Mouse (Mus musculus) kidney, adult 18-20 months (tissue): ENCODE measurements around the gene Wwc1.

Source experiments
- DNase-seq: peaks from one replicate; pipeline ENCODE4 v3.0.0; 2021

Gene Wwc1

DNA sequence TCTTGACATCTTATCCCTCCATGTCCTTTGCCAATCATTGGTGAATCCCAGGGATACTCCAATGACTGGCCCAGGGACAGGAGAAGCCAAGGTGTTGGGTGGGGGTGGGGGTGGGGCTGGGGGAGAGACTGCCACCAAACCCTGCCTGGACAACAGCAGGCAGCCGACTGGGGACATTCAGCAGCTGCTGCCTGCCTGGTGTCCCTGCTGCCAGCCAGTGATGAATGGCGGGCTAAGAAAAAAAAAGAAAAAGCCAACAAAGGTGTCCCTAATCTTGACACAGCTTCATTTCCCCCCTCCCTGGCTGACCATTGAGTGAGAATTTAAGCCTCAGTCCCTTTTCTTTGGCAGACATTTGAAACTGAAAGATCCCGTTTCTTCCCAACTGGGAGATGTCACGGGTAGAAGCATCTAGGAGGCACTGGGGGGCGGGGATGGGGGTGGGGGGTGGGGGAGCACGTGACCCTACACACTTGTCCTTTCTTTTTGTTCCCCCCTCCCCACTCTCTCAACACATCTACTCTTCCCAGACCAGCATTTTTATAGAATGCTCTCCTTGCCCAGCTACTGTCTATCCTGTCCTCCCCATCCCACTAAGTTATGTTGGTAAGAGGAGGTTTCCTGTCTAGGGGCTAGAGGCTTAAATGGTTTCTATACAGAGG, 7.9 kb downstream of the Wwc1 start:
- DNase-seq: no peak

DNA sequence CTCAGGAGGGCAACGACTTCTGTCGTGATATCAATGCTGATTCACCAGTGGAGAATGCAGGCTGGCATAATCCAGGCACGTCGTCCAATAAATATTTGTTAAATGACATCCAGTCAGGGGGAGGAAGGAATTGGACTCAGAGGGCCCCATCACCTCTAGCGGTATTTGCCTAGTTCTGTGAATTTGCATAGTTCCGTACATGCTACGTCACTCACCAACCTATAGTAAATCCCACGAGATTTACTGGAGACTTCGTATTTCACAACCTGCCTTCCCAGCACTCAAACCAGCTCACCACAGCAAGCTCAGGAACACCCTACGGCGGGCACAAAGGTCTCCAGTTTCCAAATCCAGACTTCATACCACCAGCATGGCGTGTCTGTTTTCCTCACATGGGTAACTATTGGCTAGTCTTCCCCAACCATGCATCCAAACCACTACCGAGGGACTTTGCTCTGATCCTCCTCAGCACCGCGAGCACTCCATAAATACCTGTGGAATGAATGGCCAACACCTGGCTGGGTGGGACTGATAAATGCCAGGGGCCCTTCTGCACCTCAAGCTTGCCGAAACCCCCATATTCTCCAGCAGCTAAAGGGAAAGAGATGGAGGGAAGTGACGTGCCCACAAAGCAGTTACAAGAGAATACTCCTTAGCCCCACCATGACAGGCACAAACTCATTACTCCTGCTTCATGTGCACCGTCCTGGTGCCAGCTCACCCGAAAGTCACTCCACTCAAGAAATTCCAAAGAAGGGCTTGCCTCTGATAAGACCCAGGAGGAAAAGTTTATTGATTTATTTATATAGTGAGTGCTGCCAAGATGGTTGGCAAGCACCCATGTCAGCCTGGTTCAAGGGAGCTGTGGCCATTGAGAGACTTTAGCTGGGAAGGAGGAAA, 9.3 kb downstream of the Wwc1 start:
- no peak for DNase-seq

DNA sequence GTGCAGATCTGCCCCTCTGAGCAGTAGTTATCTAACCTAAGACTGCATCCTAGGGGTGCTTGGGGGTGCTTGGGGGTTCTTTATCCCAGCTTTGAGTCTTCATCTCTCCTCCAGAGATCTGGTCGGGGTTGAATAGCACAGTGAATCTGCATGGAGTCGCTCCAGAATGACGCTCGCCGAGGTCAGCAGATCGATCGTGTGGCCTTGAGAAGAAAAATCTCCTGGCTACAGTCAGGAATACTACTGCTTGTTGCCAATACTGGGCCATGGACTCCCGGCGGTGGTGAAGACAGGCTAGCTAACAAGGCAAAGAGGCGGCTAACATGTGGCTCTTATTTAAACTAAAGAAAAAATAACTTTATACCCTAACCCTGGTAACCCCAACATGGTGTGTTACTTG, 12.0 kb downstream of the Wwc1 start:
- no peak for DNase-seq

DNA sequence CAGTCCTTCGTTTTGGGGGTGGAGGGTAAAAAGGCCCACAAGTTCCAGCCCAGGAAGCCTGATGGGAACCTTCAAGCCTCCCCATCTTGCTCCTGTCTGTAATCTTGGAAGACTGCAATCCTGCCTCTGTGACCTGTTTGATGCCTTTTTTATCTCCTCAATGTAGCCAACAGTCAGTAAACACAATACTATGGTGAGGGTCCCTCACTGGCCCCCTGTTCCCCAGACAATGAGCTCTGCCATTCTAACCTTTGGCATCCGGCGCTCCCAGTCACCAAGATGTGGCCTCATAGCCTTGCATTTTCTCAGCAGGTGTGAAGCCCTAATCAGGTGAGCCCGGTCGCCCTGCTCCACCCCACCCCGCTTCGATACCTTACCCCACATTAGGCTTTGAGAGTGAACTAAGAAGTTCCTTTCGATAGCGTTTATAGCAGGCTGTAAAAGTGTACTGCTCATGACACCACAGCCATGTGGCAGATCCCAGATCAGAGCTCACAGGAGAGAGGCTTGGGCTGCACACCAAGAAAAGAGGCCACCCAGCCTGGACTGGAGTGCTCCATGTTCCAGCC, 16.3 kb downstream of the Wwc1 start:
- DNase-seq: no peak

DNA sequence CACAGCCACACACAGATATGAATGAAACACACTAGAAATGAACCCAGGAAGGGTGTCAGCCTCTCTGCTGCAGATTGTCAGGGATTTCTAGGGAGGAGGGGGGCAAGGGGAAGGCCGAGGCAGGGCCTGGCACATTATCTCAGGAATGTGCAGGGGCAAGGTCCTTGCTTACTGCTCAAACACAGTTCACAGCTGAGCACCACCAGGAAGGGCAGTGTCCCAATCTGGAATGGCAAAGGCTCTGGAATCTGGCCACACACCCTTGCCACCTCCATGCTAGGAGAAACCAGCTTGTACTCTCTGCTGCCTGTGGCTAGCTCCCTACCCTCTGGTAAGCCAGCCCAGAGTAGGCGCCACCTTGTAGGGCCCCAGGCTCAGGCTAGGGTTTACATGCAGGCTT, 16.8 kb downstream of the Wwc1 start:
- peak; percentile 63 for DNase-seq

DNA sequence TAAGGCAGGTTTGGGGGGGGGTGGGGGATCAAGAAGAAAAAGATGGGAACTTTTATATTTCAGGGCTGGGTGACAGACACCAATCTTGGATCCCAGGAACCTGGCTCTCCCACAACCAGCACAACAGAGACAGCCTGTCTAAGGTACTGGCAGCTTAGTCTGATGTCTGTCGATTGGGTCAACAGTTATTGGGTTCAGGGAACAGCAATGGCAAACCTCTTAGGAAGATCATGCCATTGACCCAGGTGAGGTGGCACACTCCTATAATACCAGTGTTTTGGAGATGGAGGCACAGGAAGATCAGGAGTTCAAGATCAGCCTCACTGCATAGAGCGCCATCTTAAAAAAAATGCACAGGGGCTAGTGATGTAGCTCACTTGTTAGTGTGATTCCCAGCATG, 17.9 kb downstream of the Wwc1 start:
- DNase-seq: no peak

DNA sequence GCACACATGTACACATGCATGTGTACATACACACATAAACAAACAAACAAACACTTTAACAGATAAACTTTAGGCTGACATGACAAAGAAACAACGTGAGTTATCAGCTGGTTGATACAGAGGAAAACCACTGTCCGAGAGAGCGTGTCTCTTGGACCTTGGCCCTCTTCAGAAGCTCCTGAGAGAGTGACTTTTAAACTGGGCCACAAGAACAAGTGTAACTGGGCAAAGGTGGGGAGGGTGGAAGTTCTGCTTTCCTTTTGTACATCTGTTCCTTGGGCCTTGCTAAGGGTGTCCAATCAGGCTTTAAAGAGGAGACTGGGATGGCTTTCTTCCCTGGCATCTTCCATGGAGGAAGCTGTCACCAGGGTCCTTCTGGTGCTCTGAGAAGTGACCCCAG, 21.1 kb downstream of the Wwc1 start:
- DNase-seq: no peak

DNA sequence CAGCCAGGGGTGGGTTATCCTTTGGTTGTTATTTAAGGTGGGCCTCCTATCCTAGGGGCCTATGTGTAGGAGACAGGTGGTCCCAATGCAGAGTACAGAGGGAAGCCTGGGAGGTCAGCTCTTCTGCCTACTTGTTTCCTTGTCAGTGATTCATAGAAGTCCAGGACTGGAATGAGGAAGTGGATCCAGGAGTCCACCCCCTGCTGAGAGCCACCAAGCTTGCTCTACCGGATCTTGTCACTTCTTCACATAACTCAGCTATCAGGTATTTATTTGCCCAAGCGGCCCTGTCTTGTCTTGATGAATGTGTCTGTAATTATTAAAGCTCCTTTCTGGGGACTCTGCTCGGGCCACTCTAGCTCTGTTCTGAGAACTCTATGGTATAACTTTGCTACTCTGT, 24.8 kb downstream of the Wwc1 start:
- DNase-seq: peak; percentile 77

DNA sequence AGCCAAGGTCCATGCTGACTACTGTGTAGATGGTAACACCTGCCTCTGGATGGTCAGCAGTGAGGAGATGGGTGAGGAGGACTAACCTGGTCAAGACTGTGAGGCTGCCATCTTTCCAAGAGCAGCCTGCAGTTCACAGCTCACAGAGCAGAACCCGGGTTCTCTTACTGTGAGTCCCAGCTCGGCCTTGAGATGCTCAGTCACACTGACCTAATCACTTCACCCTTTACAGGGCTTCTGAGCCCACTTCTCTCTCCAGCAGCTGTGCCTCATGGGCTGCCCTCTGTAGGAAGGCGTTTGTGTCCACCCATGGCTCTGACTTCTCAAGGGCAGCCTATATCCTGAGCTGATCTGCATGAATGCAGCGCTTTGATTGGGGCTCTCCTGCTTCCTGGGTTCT, 27.1 kb downstream of the Wwc1 start:
- no peak for DNase-seq

DNA sequence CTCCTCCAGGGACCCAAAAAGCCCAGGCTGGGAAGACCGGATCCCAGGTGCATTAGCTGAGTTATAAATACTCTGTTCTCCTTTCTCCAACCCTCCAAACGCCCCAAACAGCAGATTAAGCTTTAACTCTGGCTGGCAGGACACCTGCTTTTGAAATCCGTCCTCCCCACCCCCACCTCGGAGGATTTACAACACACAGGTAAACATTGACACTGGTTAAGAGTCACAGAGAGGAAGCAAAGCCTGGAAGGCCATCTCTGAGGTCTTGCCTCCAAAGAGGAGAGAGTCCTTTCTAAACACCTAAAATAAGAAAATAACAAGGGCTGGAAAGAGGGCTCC, 28.6 kb downstream of the Wwc1 start:
- DNase-seq: peak; percentile 80

DNA sequence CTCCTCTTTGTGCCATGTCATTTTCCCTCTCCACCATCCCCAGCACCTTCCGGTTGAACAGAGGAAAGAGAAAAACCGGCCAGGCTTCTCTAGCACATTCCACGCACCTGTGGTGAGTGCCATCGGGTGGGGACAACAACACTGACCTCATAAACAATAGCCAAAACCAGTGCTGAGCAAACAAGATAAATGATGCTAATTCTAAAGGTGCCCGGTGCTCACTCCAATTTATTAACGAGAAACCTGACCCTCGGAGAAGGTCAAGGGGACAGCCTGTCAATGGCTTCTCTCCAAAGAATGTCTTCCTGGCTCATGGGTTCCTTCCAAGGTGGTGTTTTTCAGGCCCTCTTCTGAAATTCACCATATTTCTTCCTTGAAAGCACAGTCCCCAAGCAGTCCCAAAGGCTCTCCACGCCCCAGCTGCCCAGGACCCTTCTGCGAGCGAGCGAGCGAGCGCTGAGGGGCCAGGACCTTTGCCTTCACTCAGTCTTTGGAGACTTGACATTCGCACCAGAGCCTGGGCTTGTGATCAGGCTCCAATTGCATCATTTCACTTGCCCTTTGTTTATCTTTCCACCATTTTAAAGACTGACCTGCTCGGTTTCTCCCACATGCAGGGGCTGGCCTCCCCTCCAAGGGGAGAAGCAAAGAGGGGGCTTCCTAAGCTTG, 29.1 kb downstream of the Wwc1 start:
- DNase-seq: no peak

DNA sequence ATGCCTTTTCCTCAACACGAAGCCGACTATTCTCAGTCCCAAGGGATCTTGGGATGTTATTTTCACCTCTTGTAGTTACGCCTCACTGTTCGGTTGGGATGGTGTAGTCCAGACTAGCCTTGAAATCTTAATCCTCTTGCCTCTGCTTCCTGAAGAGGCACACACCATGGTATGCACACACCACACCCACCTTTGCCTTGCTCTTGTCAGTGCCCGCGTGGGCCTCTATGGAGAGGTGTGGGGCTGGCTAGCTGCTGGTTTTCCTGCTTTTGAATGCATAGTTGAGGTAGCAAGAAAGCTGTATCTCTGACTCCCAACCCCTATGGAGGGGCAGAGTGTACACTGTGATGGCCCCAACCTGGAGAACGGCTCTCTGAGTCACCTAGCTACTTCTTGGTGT, 29.9 kb downstream of the Wwc1 start:
- no peak for DNase-seq

DNA sequence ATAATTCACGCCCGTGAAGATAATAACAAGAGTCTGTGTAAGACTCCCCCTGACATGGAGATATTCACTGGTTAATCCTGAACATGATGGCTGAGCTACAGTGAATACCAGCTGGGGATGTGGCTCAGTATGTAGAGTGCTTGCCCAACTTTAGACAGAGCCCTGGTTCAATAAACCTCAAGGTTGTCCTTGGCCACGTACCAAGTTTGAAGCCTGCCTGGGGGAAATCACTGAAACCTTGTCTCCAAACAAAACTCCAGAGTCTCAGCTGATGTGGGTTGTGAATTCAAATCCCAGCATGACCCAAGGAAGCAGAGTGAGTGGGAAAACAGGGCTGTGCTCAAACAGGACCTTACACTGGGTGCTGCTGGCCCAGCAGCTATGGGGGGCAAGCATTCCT, 30.3 kb downstream of the Wwc1 start:
- no peak for DNase-seq

DNA sequence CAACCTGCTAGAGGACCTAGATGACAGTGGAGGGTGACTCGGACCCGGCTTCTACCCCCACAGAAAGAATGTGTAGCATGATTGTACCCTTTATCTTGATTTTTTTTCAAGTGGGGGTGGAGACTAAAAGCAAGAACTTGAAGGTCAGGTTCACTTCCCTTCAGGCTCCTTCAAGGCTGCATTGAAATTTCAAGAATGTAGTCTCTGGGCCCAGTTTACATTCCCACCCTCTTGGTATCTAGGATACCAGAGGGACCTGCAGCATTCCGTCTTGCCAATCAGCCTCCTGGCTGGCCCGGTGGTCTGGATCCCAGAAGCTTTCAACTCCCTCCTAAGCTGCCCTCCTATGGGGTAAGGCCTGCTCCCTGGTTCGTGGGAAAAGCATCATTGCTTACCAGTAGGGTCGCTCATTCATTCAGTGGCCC, 31.9 kb downstream of the Wwc1 start:
- DNase-seq: no peak

DNA sequence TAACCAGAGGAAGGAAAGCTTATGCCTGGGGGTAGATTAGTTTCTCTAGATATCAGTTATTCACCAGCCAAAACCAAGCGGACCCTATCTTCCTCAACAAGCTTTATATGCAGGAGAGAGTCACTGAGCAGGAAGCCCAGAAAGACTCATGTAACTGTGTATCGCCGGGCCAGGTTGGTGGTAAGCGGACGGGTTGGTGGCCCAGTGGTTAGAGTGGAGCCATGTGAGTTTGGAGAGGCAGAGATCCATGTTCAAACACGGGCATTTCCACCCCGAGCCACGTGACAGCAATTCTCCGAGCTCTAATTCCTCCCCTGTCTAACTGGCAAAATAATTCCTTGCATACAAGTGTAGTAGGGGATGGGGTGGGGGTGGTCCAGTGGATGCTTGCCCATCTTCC, 32.4 kb downstream of the Wwc1 start:
- no peak for DNase-seq

DNA sequence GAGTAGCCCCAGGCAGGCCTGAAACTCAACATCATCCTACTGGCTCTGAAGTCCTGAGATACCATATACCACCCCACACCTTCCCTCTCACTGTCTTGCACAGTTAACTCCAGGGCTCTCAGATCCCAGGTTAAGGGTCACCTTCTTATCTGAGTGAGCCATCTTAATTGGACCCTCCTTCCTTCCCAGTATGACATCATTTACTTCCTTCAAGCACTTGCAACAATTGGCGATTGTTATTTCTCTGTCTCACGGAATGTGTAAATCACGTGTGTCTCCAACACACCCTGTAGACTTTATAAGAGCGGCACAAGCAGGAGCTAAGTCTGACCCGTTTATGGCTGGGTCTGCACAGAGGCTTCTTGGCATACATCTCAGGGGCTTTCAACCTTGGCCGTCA, 35.1 kb downstream of the Wwc1 start:
- DNase-seq: no peak

DNA sequence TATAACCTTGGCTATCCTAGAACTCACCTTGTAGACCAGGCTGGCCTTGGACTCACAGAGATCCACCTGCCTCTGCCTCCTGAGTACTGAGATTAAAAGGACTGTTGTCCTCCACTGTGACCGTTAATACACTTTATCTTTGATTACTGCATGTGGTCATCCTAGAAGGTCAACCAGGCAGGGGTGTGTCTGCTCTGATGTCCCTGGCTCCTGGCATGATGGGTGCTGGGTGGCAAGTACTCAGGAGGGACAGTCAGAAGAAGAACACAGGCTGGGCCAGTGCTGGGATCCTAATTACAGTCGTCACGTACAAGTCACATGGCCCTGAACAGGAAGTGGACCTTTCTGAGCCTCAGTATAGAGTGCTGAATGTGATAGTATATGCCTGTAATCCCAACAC, 38.7 kb downstream of the Wwc1 start:
- DNase-seq: no peak

DNA sequence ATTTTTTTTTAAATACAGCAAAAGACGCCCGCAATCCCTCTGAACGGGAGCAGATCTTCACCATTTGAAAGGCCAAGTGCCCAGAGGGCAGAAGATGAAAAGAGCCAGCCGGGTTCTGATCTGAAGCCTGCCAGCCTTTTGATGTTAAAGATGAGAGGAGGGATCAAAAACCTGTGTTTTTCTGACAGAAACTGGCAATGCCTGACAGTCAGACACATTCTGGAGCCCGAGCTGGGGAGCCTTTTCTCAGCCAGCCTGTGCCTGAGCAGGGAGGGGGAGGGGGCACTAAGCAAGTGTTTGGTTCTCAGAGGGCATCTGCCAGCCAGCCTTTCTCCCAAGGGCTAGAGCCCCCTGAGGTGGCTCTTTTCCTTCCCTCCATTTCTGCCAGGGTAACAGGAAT, 39.3 kb downstream of the Wwc1 start:
- no peak for DNase-seq

DNA sequence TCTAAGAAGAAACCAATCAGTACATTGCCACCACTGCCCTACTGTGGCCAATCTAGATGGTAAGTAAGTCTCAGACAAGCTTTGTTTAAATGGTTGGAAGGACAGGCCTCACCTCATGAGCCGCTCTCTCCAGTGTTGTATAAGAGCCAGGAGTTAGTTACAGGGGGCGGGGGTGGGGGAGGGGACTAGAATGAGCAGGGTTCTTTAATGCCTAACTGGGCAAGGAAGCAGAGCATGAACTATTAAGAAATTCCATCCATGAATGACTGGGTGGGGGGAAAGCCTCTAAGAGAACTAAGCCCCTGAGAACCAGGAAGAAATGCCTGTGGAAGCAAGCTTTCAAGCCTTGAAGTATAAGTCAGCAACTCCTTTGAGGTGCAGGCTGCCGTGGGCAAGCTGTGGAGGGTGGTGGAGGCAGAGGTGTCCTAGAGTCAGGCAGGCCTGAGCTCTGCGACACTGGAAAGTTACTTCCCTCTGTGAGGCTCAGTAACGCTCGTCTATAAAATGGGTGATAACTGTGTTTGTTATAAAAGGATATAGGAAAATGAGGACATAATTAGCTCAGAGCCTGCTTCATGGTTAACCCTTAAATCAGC, 41.4 kb downstream of the Wwc1 start:
- no peak for DNase-seq

DNA sequence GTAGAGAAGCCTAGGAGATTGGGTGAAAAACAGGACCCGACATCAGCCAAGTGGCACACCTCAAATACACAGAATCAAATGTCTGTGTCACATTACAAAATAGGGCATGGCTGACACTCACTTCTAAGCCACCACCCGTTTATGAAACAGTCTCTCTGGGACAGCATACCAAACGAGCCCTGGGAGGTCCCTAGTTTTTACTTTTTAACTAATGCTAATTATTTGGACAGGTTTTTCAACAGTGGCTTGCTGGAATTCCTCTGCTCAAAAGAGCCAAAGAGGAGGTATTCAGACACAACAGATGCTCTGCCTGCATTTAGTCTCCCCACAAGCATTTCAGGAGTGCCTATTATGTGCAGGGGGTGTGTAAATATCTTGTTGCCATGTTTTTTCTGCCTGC, 44.7 kb downstream of the Wwc1 start:
- DNase-seq: no peak

DNA sequence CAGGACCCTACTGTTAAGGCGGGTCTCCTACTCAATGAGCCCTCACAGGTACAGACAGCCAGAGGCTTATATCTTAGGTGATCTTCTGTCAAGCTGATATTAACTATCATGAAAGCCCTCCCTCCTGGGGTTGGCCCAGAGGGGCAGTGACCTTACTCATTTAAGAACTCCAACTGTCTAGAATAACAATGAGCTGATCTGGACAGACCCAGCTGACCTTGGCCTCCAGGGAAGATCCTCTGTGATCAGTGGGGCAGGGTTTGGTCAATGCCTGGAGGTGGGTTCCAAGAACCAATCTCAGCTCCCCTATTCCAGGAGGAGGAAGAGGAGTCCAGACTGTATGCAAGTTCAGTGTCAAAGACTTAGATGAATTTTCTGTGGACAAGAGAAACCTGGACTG, 45.2 kb downstream of the Wwc1 start:
- no peak for DNase-seq

DNA sequence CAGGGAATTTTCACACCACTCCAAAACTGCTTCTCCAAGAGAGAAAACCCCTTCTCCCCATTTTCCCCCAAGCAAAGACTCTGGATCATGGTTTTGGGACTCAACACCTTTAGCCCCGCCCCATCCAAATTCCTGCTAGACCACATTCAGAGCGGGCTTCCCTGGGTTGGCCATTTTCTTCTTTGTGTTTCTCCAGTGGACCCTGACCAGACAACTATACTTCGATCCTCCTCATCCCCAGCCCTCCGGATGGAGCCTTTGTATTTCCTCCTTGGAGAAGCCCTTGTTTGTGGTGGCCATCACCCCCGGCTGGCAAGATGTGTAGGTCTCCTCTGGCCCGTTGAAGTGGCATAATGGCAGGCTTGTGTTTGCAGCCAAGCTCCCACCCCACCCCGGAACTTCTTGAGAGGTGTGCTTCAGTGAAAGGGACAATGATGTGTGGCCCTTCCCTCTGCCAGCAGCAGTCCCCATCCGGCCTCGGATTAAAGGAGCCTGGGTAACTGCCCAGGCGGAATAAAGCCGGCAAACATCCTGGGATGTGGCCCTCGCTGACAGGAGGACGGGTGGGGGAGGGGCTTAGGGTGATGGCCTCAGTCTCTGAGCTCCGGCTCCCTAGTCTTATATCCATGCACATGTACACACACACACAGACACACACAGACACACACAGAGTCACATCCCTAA, 46.8 kb downstream of the Wwc1 start:
- DNase-seq: no peak
